Mouse (Mus musculus): ENCODE measurements around the gene Prkd3. TPM values are rescaled to one million over a fixed set of nuclear protein-coding genes. Genes with fewer than 3 reads are reported as not detected.
A peak's percentile ranks its signal among the peaks of the same experiment; 100 is the strongest.

Prkd3 gene
- total RNA-seq, 2 experiments from 2014 or later: 39.3 to 43.6 TPM

DNA sequence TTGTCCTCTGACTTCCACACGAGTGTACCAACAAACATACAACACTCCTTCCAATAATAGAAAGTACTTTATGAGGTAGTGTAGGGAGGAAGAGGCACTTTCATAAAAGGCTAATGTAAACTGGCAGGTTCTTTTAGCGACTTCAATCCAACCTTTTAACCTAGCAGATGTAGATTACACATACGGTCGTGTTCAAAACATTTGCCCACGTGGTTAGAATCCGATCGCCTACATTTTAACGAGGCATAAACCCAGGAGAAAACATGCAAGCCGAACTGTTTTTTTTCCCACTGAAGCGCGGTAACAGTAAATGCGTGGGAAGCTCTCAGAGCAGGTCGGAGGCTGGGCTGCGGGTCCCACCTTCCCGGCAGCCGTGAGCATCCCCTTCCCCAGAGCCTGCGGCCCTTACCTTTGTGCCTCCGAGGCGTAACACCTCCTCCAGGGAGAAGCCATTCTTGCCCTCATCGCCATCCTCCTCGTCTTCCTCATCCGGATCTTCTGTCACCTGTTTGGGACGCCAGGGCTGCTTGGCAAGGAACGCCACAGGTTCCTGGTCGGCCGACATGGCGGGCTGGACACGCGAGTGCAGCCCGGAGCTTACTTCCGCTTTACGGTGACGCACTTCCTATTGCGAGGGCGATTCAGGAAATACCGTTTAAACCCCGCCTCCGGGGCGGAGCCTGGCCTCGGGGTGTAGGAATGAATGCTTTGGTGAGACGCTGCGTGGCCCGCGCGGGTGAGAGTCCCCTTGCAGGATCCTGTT is 84.0 kb downstream of the Prkd3 start, which contains the start of the genes Cebpz and Ndufaf7:
Gene Cebpz, minus strand, starts transcription at position 601 of the 763 bp plus-strand sequence.
Gene Ndufaf7, plus strand, starts transcription at position 671 of the 763 bp plus-strand sequence.
- peak; percentile 97 for DNase-seq

DNA sequence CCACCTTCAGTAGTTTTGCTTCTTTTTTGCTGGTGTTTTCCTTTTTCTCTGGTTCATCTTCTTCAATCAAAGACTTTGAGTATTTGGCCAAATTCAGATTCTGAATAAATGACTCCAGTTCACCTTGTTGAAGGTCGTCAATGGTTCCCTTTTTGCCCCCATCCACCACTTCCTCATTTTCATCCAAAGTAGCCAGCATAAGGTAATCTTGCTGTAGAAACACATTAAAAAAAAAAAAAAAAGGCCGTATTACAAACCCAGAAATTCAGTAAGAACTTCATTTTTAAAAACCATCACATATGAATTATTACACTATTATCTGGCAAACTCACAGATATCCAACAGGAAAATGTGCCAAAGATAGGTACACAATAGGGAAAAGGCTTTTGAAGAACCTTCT is 84.8 kb downstream of the Prkd3 start:
- DNase-seq: no peak

DNA sequence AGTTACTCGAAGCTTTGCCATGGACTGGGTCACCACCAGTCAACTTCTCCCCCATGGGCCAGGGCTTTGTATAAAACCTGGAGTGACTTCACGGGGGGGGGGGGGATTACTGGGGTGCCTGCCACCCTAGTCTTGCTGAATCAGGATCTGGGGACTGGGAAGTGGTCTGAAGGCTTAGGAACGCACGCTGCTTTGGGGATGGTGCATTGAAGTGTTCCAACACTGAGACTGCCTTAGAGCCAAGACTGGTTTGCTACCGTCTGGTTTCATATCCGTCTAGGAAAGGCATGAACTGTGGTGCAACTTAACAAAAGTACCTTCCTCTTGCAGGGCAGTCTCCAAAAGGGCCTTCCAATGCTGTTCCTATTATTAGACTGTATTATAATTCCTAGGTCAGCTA is 102.9 kb downstream of the Prkd3 start:
- no peak for DNase-seq

DNA sequence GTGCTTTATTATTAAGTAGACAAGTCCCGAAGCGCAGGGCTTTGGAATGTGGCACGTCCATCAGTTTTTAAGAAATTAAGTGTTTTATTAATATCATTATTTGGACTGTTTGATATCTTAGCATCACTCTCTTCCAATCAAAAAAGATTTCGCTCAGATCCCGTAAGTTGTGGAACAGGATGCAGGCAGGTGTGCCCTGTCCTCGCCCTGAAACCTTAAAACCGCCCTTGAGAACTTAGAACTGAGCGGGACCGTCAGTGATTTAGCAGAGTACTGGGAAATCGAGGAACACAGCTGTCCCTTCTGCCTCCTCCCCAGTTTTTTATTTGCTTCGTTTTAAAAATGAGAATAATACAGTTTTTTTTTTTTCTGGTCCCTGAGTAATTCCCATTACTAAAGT is 103.7 kb downstream of the Prkd3 start:
- no peak for DNase-seq

DNA sequence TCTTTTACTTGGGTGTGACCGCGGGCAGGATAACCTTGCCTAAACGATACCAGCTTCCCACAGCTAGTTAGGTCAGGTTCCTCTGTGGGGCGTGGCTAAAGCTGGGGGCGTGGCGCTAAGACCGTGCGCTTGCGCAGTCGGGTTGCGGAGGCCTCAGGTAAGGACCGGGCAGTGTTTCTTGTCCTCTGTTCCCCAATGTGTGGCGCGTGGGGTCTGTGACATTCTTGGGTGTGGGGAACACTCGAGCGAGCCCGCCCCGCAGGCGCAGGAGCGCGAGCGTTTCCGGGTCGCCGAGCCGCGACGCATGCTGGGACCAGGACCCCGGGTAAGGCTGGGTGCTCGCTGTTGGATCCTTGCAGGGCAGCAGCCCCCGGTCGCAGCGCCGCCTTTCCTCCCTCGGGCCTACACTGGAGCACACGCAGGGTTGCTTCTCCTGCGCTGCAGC is 104.2 kb downstream of the Prkd3 start, which contains the start of gene Cebpzos:
Gene Cebpzos, plus strand, starts transcription at position 132 of the 445 bp plus-strand sequence.
- DNase-seq: peak; percentile 89

DNA sequence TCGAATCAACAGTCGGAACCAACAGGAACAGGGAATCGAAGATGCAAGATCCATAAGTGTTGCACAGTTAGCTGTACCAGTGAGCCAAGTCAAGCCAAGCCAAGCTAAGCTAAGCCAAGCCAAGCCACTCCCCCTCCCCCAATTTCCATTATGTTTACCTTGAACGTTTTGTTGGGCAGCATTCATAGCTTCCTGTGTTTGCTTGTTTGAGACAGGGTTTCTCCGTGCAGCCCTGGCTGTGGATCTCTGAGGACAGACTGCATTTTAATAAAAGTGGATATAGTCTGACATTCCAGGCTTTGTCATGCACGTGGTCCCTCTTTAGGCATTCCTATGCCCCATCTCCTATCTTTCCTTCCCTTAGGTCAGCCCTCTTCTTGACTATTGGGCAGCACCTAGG is 104.8 kb downstream of the Prkd3 start:
- no peak for DNase-seq

DNA sequence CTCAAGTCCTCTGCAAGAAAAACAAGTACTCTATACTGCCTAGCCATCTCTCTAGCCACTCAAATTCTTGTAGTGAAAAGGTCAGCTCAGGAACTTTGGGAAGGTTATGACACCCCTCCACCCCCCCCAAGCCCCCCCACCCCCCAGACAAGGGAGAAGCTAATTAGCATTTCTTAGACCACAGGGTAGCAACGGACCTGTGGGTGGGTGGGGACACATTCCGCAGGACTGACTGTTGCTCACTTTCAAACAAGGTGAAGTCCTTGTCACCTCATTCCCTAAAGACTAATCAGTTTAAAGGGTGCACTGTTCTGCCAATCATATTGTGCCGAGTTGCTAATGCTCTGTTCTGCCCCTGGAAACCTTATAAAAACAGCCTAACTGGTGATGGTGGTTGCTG is 106.7 kb downstream of the Prkd3 start:
- no peak for DNase-seq

DNA sequence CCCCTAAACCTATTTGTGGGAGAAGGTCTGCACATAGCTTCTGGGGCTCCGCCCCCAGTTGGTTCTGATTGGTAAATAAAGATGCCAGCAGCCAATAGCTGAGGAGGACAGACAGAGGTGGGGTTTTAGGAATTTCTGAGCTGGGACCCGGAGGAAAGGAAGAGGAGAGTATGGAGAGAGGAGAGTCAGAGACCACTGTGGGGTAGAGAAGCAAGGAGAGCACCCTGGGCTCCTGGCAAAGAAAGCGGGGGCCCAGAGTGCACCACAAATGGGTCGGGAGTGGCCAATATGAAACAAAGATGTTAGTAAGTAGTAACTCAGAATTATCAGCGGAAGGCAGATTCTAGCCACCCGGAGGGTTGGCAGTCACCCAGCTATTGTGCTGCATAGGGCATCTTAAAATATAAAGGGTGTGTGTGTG is 107.7 kb downstream of the Prkd3 start:
- peak; percentile 19 for DNase-seq

DNA sequence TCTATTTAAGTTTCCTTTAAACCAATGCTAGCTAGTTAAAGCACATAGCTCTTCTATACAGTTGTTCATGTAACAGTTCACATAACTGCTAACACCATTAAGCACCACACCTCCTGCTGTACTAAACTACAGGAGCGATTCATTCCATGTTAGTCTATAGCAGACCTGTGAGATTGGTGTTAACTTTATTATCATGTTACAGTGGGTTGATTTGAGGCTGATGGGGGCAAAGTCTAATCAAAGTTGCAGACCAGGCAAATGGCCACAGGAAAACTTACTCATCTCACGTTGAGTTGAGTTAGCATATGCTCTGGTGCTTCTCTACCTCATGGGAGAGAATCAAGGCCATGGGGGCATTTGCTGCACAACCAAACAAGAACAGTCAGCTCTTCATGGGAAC is 111.2 kb downstream of the Prkd3 start:
- no peak for DNase-seq

DNA sequence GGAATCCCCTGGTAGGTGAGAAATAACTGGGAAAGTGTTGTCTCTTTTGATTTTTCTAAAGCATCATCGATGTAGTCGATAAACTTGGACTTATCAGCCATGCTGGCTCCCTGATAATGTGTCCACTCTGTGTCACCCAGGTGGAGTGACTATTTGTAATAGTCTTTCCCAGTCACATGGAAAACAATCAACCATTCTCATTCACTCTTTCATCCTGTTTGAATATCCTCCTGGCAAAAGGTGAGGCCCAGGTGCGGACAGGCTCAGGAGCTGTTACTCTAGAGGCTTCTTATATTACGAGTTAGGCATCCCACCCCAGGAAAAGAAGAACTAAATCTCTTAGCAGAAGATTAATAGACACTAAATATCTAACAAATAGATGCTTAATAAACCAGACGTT is 113.7 kb downstream of the Prkd3 start, which contains the start of gene Sult6b1:
Gene Sult6b1, minus strand, starts transcription at position 101 of the 400 bp plus-strand sequence.
- DNase-seq: no peak

DNA sequence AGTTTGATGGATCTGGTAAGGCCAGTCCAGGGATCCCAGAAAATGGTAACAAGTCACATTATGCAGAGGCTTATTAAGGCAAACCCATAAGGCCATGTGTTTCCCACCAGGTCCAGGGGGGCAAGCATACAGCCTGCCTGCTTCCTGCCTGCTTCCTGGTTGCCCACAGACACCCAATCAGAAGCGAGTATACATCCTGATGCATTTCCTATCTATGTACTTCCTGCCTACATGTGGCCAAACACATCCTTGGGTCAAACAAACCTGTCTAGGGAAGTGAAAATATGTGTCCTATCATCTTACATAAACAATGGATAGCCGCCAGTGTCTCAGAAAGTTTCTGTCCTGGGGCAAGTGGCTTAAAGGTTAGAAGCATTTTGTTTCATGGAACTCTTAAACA is 117.5 kb downstream of the Prkd3 start:
- no peak for DNase-seq

Other genes with a start within 250 kb of the Prkd3 start
- 10 to 100 TPM; 24.0 to 29.2 TPM for gene Heatr5b, start 185.5 kb downstream of the Prkd3 start, total RNA-seq (2021)
- gene Gpatch11, start 185.2 kb downstream of the Prkd3 start, total RNA-seq (2021): 10 to 100 TPM; 21.6 to 24.9 TPM
- 10 to 100 TPM; 16.5 to 27.6 TPM for gene Eif2ak2, start 138.2 kb downstream of the Prkd3 start, total RNA-seq (2021)
- under 1 TPM in 1 of 2 experiments, not detected in 1; 0.27 TPM for gene Sult6b1, start 113.8 kb downstream of the Prkd3 start, total RNA-seq (2021)
- gene Cebpzos, start 104.3 kb downstream of the Prkd3 start, total RNA-seq (2021): 10 to 100 TPM; 47.3 to 51.3 TPM
- gene Cebpz, start 83.8 kb downstream of the Prkd3 start, total RNA-seq (2021): 10 to 100 TPM; 33.2 to 37.9 TPM
- 10 to 100 TPM; 48.7 to 51.6 TPM for gene Ndufaf7, start 83.7 kb downstream of the Prkd3 start, total RNA-seq (2021)
- gene Qpct, start 31.1 kb upstream of the Prkd3 start, total RNA-seq (2021): 10 to 100 TPM; 17.7 to 24.7 TPM